Mouse (Mus musculus) cerebellum, postnatal 14 days (tissue): ENCODE measurements around the gene Zfp105.

Source experiments
- DNase-seq, 2 experiments: peaks; one replicate each; pipeline ENCODE4 v3.0.0; 2021; ENCODE audit warnings: mixed read lengths in 2 of 2

The Zfp105 gene

DNA sequence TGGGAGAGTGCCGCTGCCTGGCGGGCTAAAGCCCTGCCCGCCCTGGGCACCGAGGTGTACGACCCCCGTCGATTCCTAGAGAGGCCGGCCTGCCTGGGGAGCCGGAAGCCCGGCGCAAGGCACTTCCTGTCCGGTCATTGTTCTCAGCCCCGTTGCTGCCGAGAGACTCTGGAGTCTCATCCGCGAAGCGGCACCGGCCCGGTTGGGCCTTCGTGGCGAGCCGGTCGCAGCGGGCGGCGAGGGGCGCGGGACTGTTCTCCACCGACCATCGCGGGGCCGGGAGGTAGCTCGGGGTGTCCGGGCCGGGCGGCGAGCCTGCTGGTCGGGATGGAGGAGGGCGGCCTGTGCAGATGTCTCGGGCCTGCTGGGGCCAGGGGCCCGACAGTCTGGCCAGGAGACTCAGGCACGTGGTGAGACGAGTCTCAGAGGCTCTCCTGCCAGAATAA lies at the start of gene Zfp105:
Gene Zfp105, plus strand, starts transcription at position 137 of the 446 bp plus-strand sequence.
- peak; percentile 84 to 86 for DNase-seq

DNA sequence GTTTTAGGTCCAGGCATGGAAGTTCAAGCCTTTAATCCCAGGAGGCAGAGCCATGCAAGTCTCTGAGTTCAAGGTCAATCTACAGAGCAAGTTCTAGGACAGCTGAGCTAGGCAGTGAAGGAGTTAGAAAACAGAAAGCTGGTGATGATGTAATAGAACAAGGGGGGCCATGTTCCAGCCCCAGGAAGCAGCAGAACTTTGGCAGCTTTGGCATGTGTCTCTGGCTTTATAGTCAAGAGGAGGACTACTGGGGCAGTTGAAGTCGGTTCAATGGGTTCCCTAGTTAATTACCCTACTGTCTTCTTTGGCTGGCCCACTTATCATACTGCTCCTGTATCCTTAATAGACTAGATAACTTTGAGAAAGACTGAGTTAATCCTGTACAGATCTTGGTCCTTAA lies 48.2 kb upstream of the Zfp105 start:
- DNase-seq: no peak

GRCm38 (mm10) chr9:122875145-122875544 lies 47.7 kb upstream of the Zfp105 start:
- no peak for DNase-seq

DNA sequence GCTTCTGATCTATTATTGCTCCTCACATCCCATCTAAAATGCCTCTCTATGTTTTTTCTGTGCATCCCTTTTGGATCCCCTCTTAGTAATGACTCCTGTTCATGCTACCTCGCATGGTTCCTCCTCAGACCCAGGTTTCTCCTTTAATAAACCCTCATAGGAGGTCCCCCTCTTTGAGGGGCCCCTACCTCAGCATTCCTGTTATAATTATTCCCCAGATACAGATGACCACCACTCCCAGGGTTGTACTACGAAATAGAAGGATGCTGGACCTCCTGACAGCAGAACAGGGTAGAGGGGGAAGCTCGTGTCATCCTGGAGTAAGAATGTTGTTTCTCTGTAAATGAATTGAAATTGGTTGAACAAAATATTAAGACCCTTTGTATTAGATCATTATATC lies 37.5 kb upstream of the Zfp105 start, which contains the start of gene Zkscan7:
Gene Zkscan7, plus strand, starts transcription at position 301 of the 400 bp plus-strand sequence.
- DNase-seq: no peak

DNA sequence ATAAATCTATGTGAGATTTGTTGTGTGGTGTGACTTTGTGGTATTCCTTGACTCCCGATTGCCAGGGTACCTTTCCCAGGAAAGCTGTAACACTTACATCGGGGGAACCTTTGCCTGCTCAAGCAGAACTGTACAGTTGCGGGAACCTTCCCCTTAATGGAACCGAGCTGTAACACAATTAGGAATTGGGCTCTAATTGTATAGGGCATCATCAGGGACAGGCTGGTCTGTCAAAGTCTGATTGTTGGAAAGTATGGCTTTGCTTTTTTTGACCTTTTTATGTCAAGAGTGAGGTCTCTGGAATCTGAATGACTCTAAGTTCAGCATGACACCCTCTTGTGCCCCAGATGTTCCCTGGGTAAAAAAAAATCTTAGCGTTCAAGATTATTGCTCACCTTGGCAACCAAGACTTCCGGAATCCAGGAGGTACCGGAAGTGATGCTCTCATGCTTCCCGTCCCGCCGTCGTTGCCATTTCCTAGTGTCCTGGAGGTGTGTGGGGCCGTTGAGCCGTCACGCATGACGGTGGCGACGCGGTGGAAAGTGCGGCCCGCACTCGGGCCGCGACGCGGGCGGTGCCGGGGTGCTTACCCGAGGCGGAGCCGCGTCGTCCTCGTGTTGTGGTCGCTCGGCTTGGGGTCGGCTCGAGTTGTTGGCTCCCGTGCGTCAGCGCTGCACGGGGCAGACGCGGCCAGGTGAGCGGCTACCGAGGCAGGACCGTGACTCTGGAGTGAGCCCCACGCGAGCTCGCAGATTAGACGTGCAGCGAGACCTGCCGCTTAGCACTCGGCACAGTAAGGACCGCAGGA lies 36.3 kb upstream of the Zfp105 start:
- DNase-seq: peak; percentile 75 to 76

DNA sequence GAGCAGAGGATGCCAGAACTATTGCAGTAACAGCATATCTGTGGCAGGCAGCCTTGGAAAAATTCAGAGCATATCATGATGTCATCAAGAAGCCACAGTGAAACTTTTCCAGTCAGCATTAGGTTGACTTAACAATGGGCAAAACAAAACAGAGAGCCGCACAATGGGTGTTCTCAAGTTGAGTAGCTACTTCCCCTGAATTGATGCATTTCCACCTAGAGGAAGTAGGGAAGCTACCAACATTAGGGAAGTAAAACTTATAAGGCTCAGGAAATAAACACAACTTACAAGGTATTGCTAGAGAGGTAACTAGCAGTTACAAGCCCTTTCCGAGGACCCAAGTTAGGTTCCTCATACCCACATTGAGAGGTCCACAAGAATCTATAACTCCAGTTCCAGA lies 21.8 kb upstream of the Zfp105 start:
- DNase-seq: no peak

DNA sequence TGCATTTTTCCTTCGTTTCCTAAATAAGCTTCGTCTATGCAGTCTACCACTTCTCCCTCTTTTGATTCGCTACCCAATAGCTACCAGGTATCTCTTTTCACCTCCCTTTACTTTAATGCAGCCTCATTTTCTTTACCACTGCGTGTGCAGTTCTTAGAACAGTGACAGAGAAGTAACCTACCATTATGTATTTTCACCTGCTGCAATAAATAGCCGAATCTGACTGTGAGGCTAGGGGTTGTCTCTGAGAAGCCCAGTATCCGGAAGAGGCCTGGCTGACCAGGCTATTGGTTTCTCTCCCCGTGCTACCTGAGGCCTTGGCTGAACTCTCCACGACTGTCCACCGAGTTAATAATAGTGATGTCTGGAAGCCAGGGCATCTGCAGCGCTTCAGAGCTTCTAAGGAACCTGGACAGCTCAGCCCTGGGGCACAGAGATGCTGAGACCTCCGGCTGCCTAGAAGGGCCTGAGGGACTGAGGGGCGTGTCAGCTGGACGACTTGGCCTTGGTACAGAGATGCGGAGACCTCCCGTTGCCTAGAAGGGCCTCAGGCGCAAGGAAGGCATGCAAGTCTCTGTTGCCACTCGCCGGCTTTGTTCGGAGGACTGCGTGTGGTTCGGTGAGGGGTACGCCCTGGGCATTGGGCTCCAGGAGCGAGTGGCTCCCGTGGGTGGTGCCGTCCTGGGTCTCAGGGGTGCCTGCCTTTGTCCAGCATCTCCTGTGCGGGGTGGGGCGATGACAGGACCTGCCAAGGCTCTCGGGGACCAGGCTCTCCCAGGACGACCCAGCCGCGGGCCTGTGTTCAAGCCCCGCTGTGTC lies 19.9 kb upstream of the Zfp105 start:
- DNase-seq: peak; percentile 84 to 88

DNA sequence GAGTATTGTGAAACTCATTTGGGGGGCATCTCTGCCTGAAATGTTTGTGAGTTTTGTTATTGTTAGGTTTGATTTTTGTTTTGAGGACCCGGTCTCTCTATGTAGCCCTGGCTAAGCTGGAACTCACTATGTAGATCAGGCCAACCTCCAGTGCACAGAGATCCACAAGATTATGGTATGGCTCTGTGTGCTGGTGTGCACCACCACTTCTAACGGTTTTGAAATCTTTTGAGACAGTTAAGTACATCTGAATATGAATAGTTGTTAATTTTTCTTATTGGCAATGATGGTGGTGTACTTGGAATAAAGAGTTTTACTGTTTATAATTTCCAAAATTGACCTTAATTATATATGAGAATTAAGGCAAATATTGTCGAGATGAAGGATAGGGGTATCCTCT lies 436 bp upstream of the Zfp105 start:
- DNase-seq: peak in 1 of 2 experiments; percentile 4

DNA sequence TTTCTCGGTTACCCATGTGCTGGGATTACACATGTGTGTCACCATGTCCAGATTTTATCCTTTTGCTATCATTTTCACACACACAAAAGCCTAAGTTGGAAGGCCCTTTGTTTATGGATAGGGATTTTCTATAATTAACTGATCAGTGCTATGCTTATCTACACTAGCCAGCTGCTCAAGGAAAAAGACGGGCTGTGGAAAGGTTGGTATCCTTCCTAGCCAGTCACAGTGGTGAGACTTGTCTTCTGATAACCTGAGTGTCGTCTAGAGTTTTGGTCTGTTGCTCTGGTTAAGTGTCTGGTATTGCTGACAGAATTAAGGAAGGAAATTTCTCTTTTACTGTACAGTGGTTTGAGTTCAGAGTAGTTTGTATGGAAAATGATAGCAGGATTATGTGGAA lies 6.0 kb downstream of the Zfp105 start:
- DNase-seq: no peak

DNA sequence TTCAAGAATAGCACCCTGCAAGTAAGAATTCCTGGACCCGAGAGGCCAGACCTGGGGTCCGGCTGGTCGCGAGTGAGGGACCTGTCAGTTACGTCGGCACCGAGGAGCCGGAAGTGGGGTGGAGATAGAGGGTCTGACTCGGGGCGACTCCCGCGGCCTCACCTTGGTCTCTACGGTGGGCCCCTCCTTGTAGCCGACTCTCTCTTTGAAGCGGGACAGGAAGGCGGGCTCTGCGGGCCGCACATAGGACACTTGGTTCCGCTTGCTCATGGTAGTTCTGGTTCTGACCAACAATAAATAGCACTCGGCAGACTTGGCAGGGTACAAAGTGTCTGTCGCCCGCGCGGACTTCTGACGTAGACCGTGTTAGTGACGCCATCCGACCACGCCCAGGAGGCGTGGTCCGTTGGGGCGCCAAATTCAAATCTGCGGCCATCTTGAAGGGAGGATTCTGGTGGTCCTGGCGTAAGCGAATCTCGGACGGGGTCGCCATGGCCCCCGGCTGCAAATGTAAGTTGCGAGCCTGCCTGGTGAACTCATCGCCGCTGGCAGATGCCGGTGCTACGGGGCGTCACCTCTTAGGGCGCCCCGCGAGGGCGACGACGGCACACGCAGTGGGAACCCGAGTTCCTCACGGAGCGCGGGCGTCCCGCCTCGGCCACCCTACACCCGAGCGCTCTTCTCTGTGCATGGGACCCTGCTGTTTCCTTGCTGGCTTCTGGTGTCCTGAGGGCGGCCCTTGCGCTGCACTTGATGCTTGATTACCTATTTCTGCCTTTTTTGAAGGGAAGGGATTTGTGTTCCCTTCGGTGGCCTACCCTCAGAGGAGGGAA lies 28.0 kb downstream of the Zfp105 start, which contains the start of the genes 1110059G10Rik and Kif15:
Gene 1110059G10Rik, minus strand, starts transcription at position 358 of the 833 bp plus-strand sequence.
Gene Kif15, plus strand, starts transcription at position 404 of the 833 bp plus-strand sequence.
- peak; percentile 98 for DNase-seq
